Mouse (Mus musculus): Measurements from ENCODE around the gene Cadm1.

The Cadm1 gene

GRCm38 (mm10) chr9:47686881-47687280 is 156.9 kb downstream of the Cadm1 start:
- DNase-seq = no peak

GRCm38 (mm10) chr9:47687604-47688003 is 157.6 kb downstream of the Cadm1 start:
- no peak for DNase-seq

GRCm38 (mm10) chr9:47688297-47688696 is 158.3 kb downstream of the Cadm1 start:
- no peak for DNase-seq

GRCm38 (mm10) chr9:47692911-47693310 is 162.9 kb downstream of the Cadm1 start:
- no peak for DNase-seq

GRCm38 (mm10) chr9:47699026-47699425 is 169.1 kb downstream of the Cadm1 start:
- DNase-seq = peak; percentile 73

GRCm38 (mm10) chr9:47700021-47700420 is 170.0 kb downstream of the Cadm1 start:
- DNase-seq = no peak

GRCm38 (mm10) chr9:47703026-47703876 is 173.3 kb downstream of the Cadm1 start:
- no peak for DNase-seq

- no peak for DNase-seq
Observed at GRCm38 (mm10) chr9:47706341-47706740, 176.4 kb downstream of the Cadm1 start.

- no peak for DNase-seq
Observed at GRCm38 (mm10) chr9:47707326-47707725, 177.4 kb downstream of the Cadm1 start.

GRCm38 (mm10) chr9:47708299-47708698 is 178.3 kb downstream of the Cadm1 start:
- peak; percentile 85 for DNase-seq

- DNase-seq = no peak
Observed at GRCm38 (mm10) chr9:47710946-47711345, 181.0 kb downstream of the Cadm1 start.

GRCm38 (mm10) chr9:47714541-47714940 is 184.6 kb downstream of the Cadm1 start:
- DNase-seq = no peak

- no peak for DNase-seq
Observed at GRCm38 (mm10) chr9:47715415-47715814, 185.4 kb downstream of the Cadm1 start.

- no peak for DNase-seq
Observed at GRCm38 (mm10) chr9:47716883-47717282, 186.9 kb downstream of the Cadm1 start.

GRCm38 (mm10) chr9:47727611-47728010 is 197.6 kb downstream of the Cadm1 start:
- DNase-seq = no peak

- DNase-seq = no peak
Observed at GRCm38 (mm10) chr9:47728852-47729251, 198.9 kb downstream of the Cadm1 start.

- DNase-seq = no peak
Observed at GRCm38 (mm10) chr9:47730247-47730646, 200.3 kb downstream of the Cadm1 start.

GRCm38 (mm10) chr9:47733780-47734451 is 203.9 kb downstream of the Cadm1 start:
- DNase-seq = peak; percentile 29

GRCm38 (mm10) chr9:47734905-47735304 is 204.9 kb downstream of the Cadm1 start:
- DNase-seq = no peak

GRCm38 (mm10) chr9:47738799-47739198 is 208.8 kb downstream of the Cadm1 start:
- no peak for DNase-seq

GRCm38 (mm10) chr9:47739276-47739675 is 209.3 kb downstream of the Cadm1 start:
- no peak for DNase-seq

GRCm38 (mm10) chr9:47741751-47742150 is 211.8 kb downstream of the Cadm1 start:
- no peak for DNase-seq

GRCm38 (mm10) chr9:47744916-47745315 is 214.9 kb downstream of the Cadm1 start:
- DNase-seq = no peak

- no peak for DNase-seq
Observed at GRCm38 (mm10) chr9:47745716-47746115, 215.7 kb downstream of the Cadm1 start.
